Mouse (Mus musculus): Measurements from ENCODE around the gene Zbtb37. TPM values are rescaled to one million over a fixed set of nuclear protein-coding genes. Genes with fewer than 3 reads are reported as not detected.

The Zbtb37 gene
- polyA plus RNA-seq (2015; fragmentation: Nextera tagmentation; extraction: Ambion mirVana) = 13.9 and 14.4 TPM in 2 replicates

GRCm38 (mm10) chr1:161034435-161035280, at the start of gene Zbtb37:
Gene Zbtb37, minus strand, starts transcription at chr1:161034849.
- Histone ChIP-seq H3K27me3 (no peaks in the 10 kb centered on the region), H3K27ac (replicated peaks) (peak within 1 kb of the TSS; percentile 90), H3K4me3 (peak within 1 kb of the TSS; percentile 64), H3K4me1 (replicated peaks) (peaks cover 36% of the 10 kb centered on the region), H3K4me2 (peak within 1 kb of the TSS; percentile 73), H3K9me3 (no peaks in the 10 kb centered on the region), H3K9ac (peak within 1 kb of the TSS; percentile 82), H3K36me3 (peaks cover 37% of the 10 kb centered on the region)
- peak; percentile 96 for ATAC-seq (ENCODE audit: low FRiP score, low read depth)
- under 1% methylated on average over 63 of the region's 76 CpGs for WGBS

- Histone ChIP-seq H3K4me2 (no peak overlapping the region), H3K9me3 (no peaks in the 10 kb centered on the region), H3K4me3 (no peak overlapping the region), H3K9ac (no peak overlapping the region), H3K27me3 (no peaks in the 10 kb centered on the region), H3K4me1 (replicated peaks) (peaks cover 18% of the 10 kb centered on the region), H3K27ac (replicated peaks) (no peak overlapping the region), H3K36me3 (no peaks in the 10 kb centered on the region)
- no peak for ATAC-seq (ENCODE audit: low FRiP score, low read depth)
- 96% methylated on average over 3 of the region's 3 CpGs for WGBS
These were observed 42.6 kb upstream of the Zbtb37 start for GRCm38 (mm10) chr1:161077243-161077642.

GRCm38 (mm10) chr1:161076238-161076637, 41.6 kb upstream of the Zbtb37 start:
- Histone ChIP-seq H3K27ac (replicated peaks) (no peak overlapping the region), H3K4me1 (replicated peaks) (peaks cover 28% of the 10 kb centered on the region), H3K36me3 (no peaks in the 10 kb centered on the region), H3K4me2 (no peak overlapping the region), H3K4me3 (no peak overlapping the region), H3K9me3 (no peaks in the 10 kb centered on the region), H3K9ac (no peak overlapping the region), H3K27me3 (no peaks in the 10 kb centered on the region)
- 93% methylated on average over 6 of the region's 6 CpGs for WGBS
- no peak for ATAC-seq (ENCODE audit: low FRiP score, low read depth)

- peak overlapping the region; percentile 68 for H3K4me2 ChIP-seq
- H3K36me3 ChIP-seq = no peaks in the 10 kb centered on the region
- peak overlapping the region; percentile 58 for H3K9ac ChIP-seq
- peak overlapping the region; percentile 43; the same call in 1 of the 2 replicates for H3K27ac ChIP-seq (replicated peaks)
- ATAC-seq (ENCODE audit: low FRiP score, low read depth) = no peak
- no peaks in the 10 kb centered on the region for H3K27me3 ChIP-seq
- WGBS = 0% methylated on average over 12 of the region's 12 CpGs
- peak overlapping the region; percentile 72 for H3K4me3 ChIP-seq
- H3K4me1 ChIP-seq (replicated peaks) = peaks cover 31% of the 10 kb centered on the region
- no peaks in the 10 kb centered on the region for H3K9me3 ChIP-seq
These were observed 36.6 kb upstream of the Zbtb37 start for GRCm38 (mm10) chr1:161071272-161071620.

- Histone ChIP-seq H3K27ac (replicated peaks) (peak within 1 kb of the TSS; percentile 78), H3K36me3 (no peaks in the 10 kb centered on the region), H3K4me1 (replicated peaks) (peaks cover 31% of the 10 kb centered on the region), H3K9ac (peak within 1 kb of the TSS; percentile 68), H3K4me2 (peak within 1 kb of the TSS; percentile 68), H3K9me3 (no peaks in the 10 kb centered on the region), H3K27me3 (no peaks in the 10 kb centered on the region), H3K4me3 (peak within 1 kb of the TSS; percentile 72)
- peak; percentile 99 for ATAC-seq (ENCODE audit: low FRiP score, low read depth)
- under 1% methylated on average over 57 of the region's 57 CpGs for WGBS
These were observed 36.0 kb upstream of the Zbtb37 start, which contains the start of the genes Dars2 and Cenpl for GRCm38 (mm10) chr1:161070352-161071271. Gene Dars2, minus strand, starts transcription at chr1:161070658. Gene Cenpl, plus strand, starts transcription at chr1:161070713.

GRCm38 (mm10) chr1:161063351-161063750, 28.7 kb upstream of the Zbtb37 start:
- Histone ChIP-seq H3K27me3 (no peaks in the 10 kb centered on the region), H3K9me3 (no peaks in the 10 kb centered on the region), H3K9ac (no peak overlapping the region), H3K36me3 (peaks cover 13% of the 10 kb centered on the region), H3K4me3 (no peak overlapping the region), H3K4me2 (no peak overlapping the region), H3K27ac (replicated peaks) (no peak overlapping the region), H3K4me1 (replicated peaks) (no peaks in the 10 kb centered on the region)
- no peak for ATAC-seq (ENCODE audit: low FRiP score, low read depth)
- 90% methylated on average over 1 of the region's 1 CpGs for WGBS

GRCm38 (mm10) chr1:161057164-161057563, 22.5 kb upstream of the Zbtb37 start:
- H3K4me2 ChIP-seq = no peak overlapping the region
- peaks cover 31% of the 10 kb centered on the region for H3K36me3 ChIP-seq
- H3K9ac ChIP-seq = no peak overlapping the region
- ATAC-seq (ENCODE audit: low FRiP score, low read depth) = no peak
- H3K4me1 ChIP-seq (replicated peaks) = no peaks in the 10 kb centered on the region
- no peak overlapping the region for H3K27ac ChIP-seq (replicated peaks)
- H3K4me3 ChIP-seq = no peak overlapping the region
- WGBS = 100% methylated on average over 1 of the region's 1 CpGs
- no peaks in the 10 kb centered on the region for H3K9me3 ChIP-seq
- no peaks in the 10 kb centered on the region for H3K27me3 ChIP-seq

- no peak for ATAC-seq (ENCODE audit: low FRiP score, low read depth)
- H3K4me1 ChIP-seq (replicated peaks) = no peaks in the 10 kb centered on the region
- H3K27ac ChIP-seq (replicated peaks) = no peak overlapping the region
- peaks cover 32% of the 10 kb centered on the region for H3K36me3 ChIP-seq
- H3K9ac ChIP-seq = no peak overlapping the region
- no peak overlapping the region for H3K4me3 ChIP-seq
- WGBS = 83% methylated on average over 3 of the region's 3 CpGs
- no peak overlapping the region for H3K4me2 ChIP-seq
- H3K9me3 ChIP-seq = no peaks in the 10 kb centered on the region
- H3K27me3 ChIP-seq = no peaks in the 10 kb centered on the region
These were observed 12.3 kb upstream of the Zbtb37 start for GRCm38 (mm10) chr1:161046972-161047371.

GRCm38 (mm10) chr1:161041261-161042020, 6.8 kb upstream of the Zbtb37 start:
- 93% methylated on average over 7 of the region's 7 CpGs for WGBS
- H3K36me3 ChIP-seq = peaks cover 50% of the 10 kb centered on the region
- H3K4me2 ChIP-seq = no peak overlapping the region
- no peaks in the 10 kb centered on the region for H3K9me3 ChIP-seq
- no peak overlapping the region for H3K9ac ChIP-seq
- peaks cover 18% of the 10 kb centered on the region for H3K4me1 ChIP-seq (replicated peaks)
- ATAC-seq (ENCODE audit: low FRiP score, low read depth) = no peak
- no peak overlapping the region for H3K4me3 ChIP-seq
- no peak overlapping the region for H3K27ac ChIP-seq (replicated peaks)
- H3K27me3 ChIP-seq = no peaks in the 10 kb centered on the region

- no peak overlapping the region for H3K27ac ChIP-seq (replicated peaks)
- no peaks in the 10 kb centered on the region for H3K9me3 ChIP-seq
- H3K4me3 ChIP-seq = no peak overlapping the region
- ATAC-seq (ENCODE audit: low FRiP score, low read depth) = no peak
- peaks cover 45% of the 10 kb centered on the region for H3K36me3 ChIP-seq
- H3K4me2 ChIP-seq = no peak overlapping the region
- peaks cover 18% of the 10 kb centered on the region for H3K4me1 ChIP-seq (replicated peaks)
- H3K9ac ChIP-seq = no peak overlapping the region
- H3K27me3 ChIP-seq = no peaks in the 10 kb centered on the region
These were observed 6.2 kb upstream of the Zbtb37 start for GRCm38 (mm10) chr1:161040855-161041254.

- 75% methylated on average over 1 of the region's 1 CpGs for WGBS
- Histone ChIP-seq H3K4me1 (replicated peaks) (peaks cover 18% of the 10 kb centered on the region), H3K36me3 (peaks cover 40% of the 10 kb centered on the region)
These were observed 5.7 kb upstream of the Zbtb37 start for GRCm38 (mm10) chr1:161040426-161040770.

More at GRCm38 (mm10) chr1:161040426-161040770, 5.7 kb upstream of the Zbtb37 start:
- ATAC-seq (ENCODE audit: low FRiP score, low read depth) = no peak
- Histone ChIP-seq H3K4me2 (no peak overlapping the region), H3K9me3 (no peaks in the 10 kb centered on the region), H3K27ac (replicated peaks) (peak overlapping the region; percentile 51; the same call in 1 of the 2 replicates), H3K27me3 (no peaks in the 10 kb centered on the region), H3K9ac (no peak overlapping the region), H3K4me3 (no peak overlapping the region)
